Mouse (Mus musculus): ENCODE measurements around the gene Sox6. TPM values are rescaled to one million over a fixed set of nuclear protein-coding genes. Genes with fewer than 3 reads are reported as not detected.

The Sox6 gene
- polyA plus RNA-seq, 1 experiment from 2014 or later = 24.3 TPM

- Histone ChIP-seq H3K27me3 (ENCODE audit: insufficient read depth, low read length) (no peaks in the 10 kb centered on the region), H3K4me2 (ENCODE audit: low read length) (no peak overlapping the region), H3K9ac (ENCODE audit: low read depth, low read length) (no peak overlapping the region), H3K36me3 (ENCODE audit: insufficient read depth, low read length) (no peaks in the 10 kb centered on the region), H3K9me3 (replicated peaks; ENCODE audit: low read length) (no peaks in the 10 kb centered on the region), H3K27ac (no peak overlapping the region), H3K4me1 (replicated peaks; ENCODE audit: insufficient read depth, low read length) (no peaks in the 10 kb centered on the region), H3K4me3 (replicated peaks; ENCODE audit: low read depth, low read length) (no peak overlapping the region)
- TF ChIP-seq CTCF (IDR thresholded peaks at IDR 0.05; ENCODE audit: low read depth) = no peak
- ATAC-seq (replicated peaks; ENCODE audit: low FRiP score, low read depth) (no peak), DNase-seq (ENCODE audit: low spot score) (no peak)
- WGBS = 86% methylated on average over 3 of the region's 3 CpGs
These were observed 193.7 kb downstream of the Sox6 start for GRCm38 (mm10) chr7:115844910-115845309.

GRCm38 (mm10) chr7:115844431-115844830 is 194.2 kb downstream of the Sox6 start:
- Histone ChIP-seq H3K9ac (ENCODE audit: low read depth, low read length) (no peak overlapping the region), H3K4me2 (ENCODE audit: low read length) (no peak overlapping the region), H3K27ac (no peak overlapping the region), H3K9me3 (replicated peaks; ENCODE audit: low read length) (no peaks in the 10 kb centered on the region), H3K36me3 (ENCODE audit: insufficient read depth, low read length) (no peaks in the 10 kb centered on the region), H3K4me3 (replicated peaks; ENCODE audit: low read depth, low read length) (no peak overlapping the region), H3K27me3 (ENCODE audit: insufficient read depth, low read length) (no peaks in the 10 kb centered on the region), H3K4me1 (replicated peaks; ENCODE audit: insufficient read depth, low read length) (no peaks in the 10 kb centered on the region)
- no peak for TF ChIP-seq CTCF (IDR thresholded peaks at IDR 0.05; ENCODE audit: low read depth)
- DNase-seq (ENCODE audit: low spot score) = no peak
- WGBS = 88% methylated on average over 6 of the region's 6 CpGs
- no peak for ATAC-seq (replicated peaks; ENCODE audit: low FRiP score, low read depth)

GRCm38 (mm10) chr7:115842251-115842650 is 196.3 kb downstream of the Sox6 start:
- ATAC-seq (replicated peaks; ENCODE audit: low FRiP score, low read depth) = no peak
- Histone ChIP-seq H3K4me2 (ENCODE audit: low read length) (no peak overlapping the region), H3K4me1 (replicated peaks; ENCODE audit: insufficient read depth, low read length) (no peaks in the 10 kb centered on the region), H3K4me3 (replicated peaks; ENCODE audit: low read depth, low read length) (no peak overlapping the region), H3K9me3 (replicated peaks; ENCODE audit: low read length) (no peaks in the 10 kb centered on the region), H3K27me3 (ENCODE audit: insufficient read depth, low read length) (no peaks in the 10 kb centered on the region), H3K27ac (no peak overlapping the region), H3K36me3 (ENCODE audit: insufficient read depth, low read length) (no peaks in the 10 kb centered on the region), H3K9ac (ENCODE audit: low read depth, low read length) (no peak overlapping the region)
- no peak for TF ChIP-seq CTCF (IDR thresholded peaks at IDR 0.05; ENCODE audit: low read depth)
- DNase-seq (ENCODE audit: low spot score) = no peak

- WGBS = 44% methylated on average over 3 of the region's 3 CpGs
- no peak overlapping the region for H3K27ac ChIP-seq
- H3K4me1 ChIP-seq (replicated peaks; ENCODE audit: insufficient read depth, low read length) = no peaks in the 10 kb centered on the region
- H3K36me3 ChIP-seq (ENCODE audit: insufficient read depth, low read length) = no peaks in the 10 kb centered on the region
- H3K9ac ChIP-seq (ENCODE audit: low read depth, low read length) = no peak overlapping the region
- ATAC-seq (replicated peaks; ENCODE audit: low FRiP score, low read depth) (no peak), DNase-seq (ENCODE audit: low spot score) (no peak)
- H3K4me3 ChIP-seq (replicated peaks; ENCODE audit: low read depth, low read length) = no peak overlapping the region
- TF ChIP-seq CTCF (IDR thresholded peaks at IDR 0.05; ENCODE audit: low read depth) = no peak
- no peaks in the 10 kb centered on the region for H3K27me3 ChIP-seq (ENCODE audit: insufficient read depth, low read length)
- H3K4me2 ChIP-seq (ENCODE audit: low read length) = no peak overlapping the region
- H3K9me3 ChIP-seq (replicated peaks; ENCODE audit: low read length) = no peaks in the 10 kb centered on the region
These were observed 198.0 kb downstream of the Sox6 start for GRCm38 (mm10) chr7:115840613-115841012.

GRCm38 (mm10) chr7:115835005-115835404 is 203.6 kb downstream of the Sox6 start:
- H3K4me1 ChIP-seq (replicated peaks; ENCODE audit: insufficient read depth, low read length) = no peaks in the 10 kb centered on the region

GRCm38 (mm10) chr7:115833701-115834100 is 204.9 kb downstream of the Sox6 start:
- no peaks in the 10 kb centered on the region for H3K4me1 ChIP-seq (replicated peaks; ENCODE audit: insufficient read depth, low read length)
- no peaks in the 10 kb centered on the region for H3K9me3 ChIP-seq (replicated peaks; ENCODE audit: low read length)
- H3K27me3 ChIP-seq (ENCODE audit: insufficient read depth, low read length) = no peaks in the 10 kb centered on the region
- H3K36me3 ChIP-seq (ENCODE audit: insufficient read depth, low read length) = no peaks in the 10 kb centered on the region
- DNase-seq (ENCODE audit: low spot score) = no peak
- 64% methylated on average over 3 of the region's 3 CpGs for WGBS
- no peak overlapping the region for H3K4me2 ChIP-seq (ENCODE audit: low read length)
- H3K4me3 ChIP-seq (replicated peaks; ENCODE audit: low read depth, low read length) = no peak overlapping the region
- ATAC-seq (replicated peaks; ENCODE audit: low FRiP score, low read depth) = no peak
- H3K9ac ChIP-seq (ENCODE audit: low read depth, low read length) = no peak overlapping the region
- TF ChIP-seq CTCF (IDR thresholded peaks at IDR 0.05; ENCODE audit: low read depth) = no peak
- H3K27ac ChIP-seq = no peak overlapping the region

More at GRCm38 (mm10) chr7:115835005-115835404, 203.6 kb downstream of the Sox6 start:
- 82% methylated on average over 3 of the region's 3 CpGs for WGBS
- no peak for DNase-seq (ENCODE audit: low spot score)
- Histone ChIP-seq H3K4me2 (ENCODE audit: low read length) (no peak overlapping the region), H3K9ac (ENCODE audit: low read depth, low read length) (no peak overlapping the region), H3K36me3 (ENCODE audit: insufficient read depth, low read length) (no peaks in the 10 kb centered on the region), H3K9me3 (replicated peaks; ENCODE audit: low read length) (no peaks in the 10 kb centered on the region), H3K4me3 (replicated peaks; ENCODE audit: low read depth, low read length) (no peak overlapping the region), H3K27ac (no peak overlapping the region), H3K27me3 (ENCODE audit: insufficient read depth, low read length) (no peaks in the 10 kb centered on the region)
- TF ChIP-seq CTCF (IDR thresholded peaks at IDR 0.05; ENCODE audit: low read depth) = no peak
- ATAC-seq (replicated peaks; ENCODE audit: low FRiP score, low read depth) = no peak

Measured in kidney, postnatal 0 days (tissue).